Mouse (Mus musculus): ENCODE measurements around the gene Atp1a2. TPM values are rescaled to one million over a fixed set of nuclear protein-coding genes. Genes with fewer than 3 reads are reported as not detected.

Atp1a2 gene
- polyA plus RNA-seq, 1 experiment, result 3.5 TPM

GRCm38 (mm10) chr1:172283073-172283472, 14.8 kb downstream of the Atp1a2 start:
- Histone ChIP-seq H3K4me3 (ENCODE audit: low read depth, low read length) (no peak overlapping the region), H3K36me3 (ENCODE audit: control insufficient read depth, insufficient read depth, low read length) (no peaks in the 10 kb centered on the region), H3K27me3 (ENCODE audit: control insufficient read depth, insufficient read depth, low read length) (no peaks in the 10 kb centered on the region), H3K4me1 (ENCODE audit: control insufficient read depth, insufficient read depth, insufficient read length, low read length) (no peaks in the 10 kb centered on the region), H3K27ac (ENCODE audit: insufficient read depth, low read depth, low read length) (no peak overlapping the region)
- TF ChIP-seq POLR2A (IDR thresholded peaks at IDR 0.05; ENCODE audit: low read depth, low read length), result no peak
- no peak for TF ChIP-seq CTCF (IDR thresholded peaks at IDR 0.05; ENCODE audit: extremely low read depth, insufficient read length, insufficient replicate concordance, low read depth, low read length)
- 94% methylated on average over 6 of the region's 6 CpGs for WGBS

GRCm38 (mm10) chr1:172281522-172282254, 16.2 kb downstream of the Atp1a2 start:
- Histone ChIP-seq H3K4me3 (ENCODE audit: low read depth, low read length) (no peak overlapping the region), H3K27me3 (ENCODE audit: control insufficient read depth, insufficient read depth, low read length) (no peaks in the 10 kb centered on the region), H3K27ac (ENCODE audit: insufficient read depth, low read depth, low read length) (no peak overlapping the region), H3K4me1 (ENCODE audit: control insufficient read depth, insufficient read depth, insufficient read length, low read length) (no peaks in the 10 kb centered on the region), H3K36me3 (ENCODE audit: control insufficient read depth, insufficient read depth, low read length) (no peaks in the 10 kb centered on the region)
- 58% methylated on average over 10 of the region's 10 CpGs for WGBS
- TF ChIP-seq POLR2A (IDR thresholded peaks at IDR 0.05; ENCODE audit: low read depth, low read length) (no peak), CTCF (IDR thresholded peaks at IDR 0.05; ENCODE audit: extremely low read depth, insufficient read length, insufficient replicate concordance, low read depth, low read length) (no peak)

GRCm38 (mm10) chr1:172279768-172280509, 17.9 kb downstream of the Atp1a2 start:
- Histone ChIP-seq H3K4me3 (ENCODE audit: low read depth, low read length) (no peak overlapping the region), H3K27ac (ENCODE audit: insufficient read depth, low read depth, low read length) (no peak overlapping the region), H3K27me3 (ENCODE audit: control insufficient read depth, insufficient read depth, low read length) (no peaks in the 10 kb centered on the region), H3K4me1 (ENCODE audit: control insufficient read depth, insufficient read depth, insufficient read length, low read length) (no peaks in the 10 kb centered on the region), H3K36me3 (ENCODE audit: control insufficient read depth, insufficient read depth, low read length) (no peaks in the 10 kb centered on the region)
- WGBS, result 73% methylated on average over 16 of the region's 16 CpGs
- TF ChIP-seq POLR2A (IDR thresholded peaks at IDR 0.05; ENCODE audit: low read depth, low read length) (no peak), CTCF (IDR thresholded peaks at IDR 0.05; ENCODE audit: extremely low read depth, insufficient read length, insufficient replicate concordance, low read depth, low read length) (no peak)

- Histone ChIP-seq H3K4me3 (ENCODE audit: low read depth, low read length) (no peak overlapping the region), H3K27me3 (ENCODE audit: control insufficient read depth, insufficient read depth, low read length) (no peaks in the 10 kb centered on the region), H3K36me3 (ENCODE audit: control insufficient read depth, insufficient read depth, low read length) (no peaks in the 10 kb centered on the region), H3K27ac (ENCODE audit: insufficient read depth, low read depth, low read length) (no peak overlapping the region), H3K4me1 (ENCODE audit: control insufficient read depth, insufficient read depth, insufficient read length, low read length) (peaks cover 2% of the 10 kb centered on the region; the same call in 1 of the 2 replicates)
- no peak for TF ChIP-seq CTCF (IDR thresholded peaks at IDR 0.05; ENCODE audit: extremely low read depth, insufficient read length, insufficient replicate concordance, low read depth, low read length)
- 86% methylated on average over 13 of the region's 13 CpGs for WGBS
These were observed 19.5 kb downstream of the Atp1a2 start for GRCm38 (mm10) chr1:172278328-172278727.

DNA sequence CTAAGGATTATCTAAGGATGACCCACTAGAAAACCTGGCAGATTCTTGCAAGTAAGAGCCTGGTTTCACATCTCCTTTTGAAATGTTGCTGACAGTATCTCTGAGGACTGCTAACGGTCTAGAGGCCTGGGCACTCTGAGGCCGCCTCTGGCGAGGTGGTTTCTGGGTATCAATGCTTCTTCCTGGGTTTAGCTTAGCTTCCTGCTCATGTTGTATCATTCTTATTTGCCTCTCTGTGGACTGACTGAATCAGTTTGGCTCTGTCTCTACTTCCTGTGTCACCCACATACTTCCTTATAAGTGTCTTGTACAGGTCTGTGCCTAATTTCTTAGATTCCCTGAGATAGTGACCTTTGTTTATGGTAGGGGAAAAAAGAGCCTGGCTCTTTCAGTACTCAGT, 20.7 kb downstream of the Atp1a2 start:
- Histone ChIP-seq H3K4me1 (ENCODE audit: control insufficient read depth, insufficient read depth, insufficient read length, low read length) (peaks cover 2% of the 10 kb centered on the region; the same call in 1 of the 2 replicates), H3K27ac (ENCODE audit: insufficient read depth, low read depth, low read length) (no peak overlapping the region; the same call in 1 of the 2 replicates), H3K27me3 (ENCODE audit: control insufficient read depth, insufficient read depth, low read length) (no peaks in the 10 kb centered on the region), H3K4me3 (ENCODE audit: low read depth, low read length) (no peak overlapping the region), H3K36me3 (ENCODE audit: control insufficient read depth, insufficient read depth, low read length) (no peaks in the 10 kb centered on the region)
- WGBS, result 57% methylated on average over 3 of the region's 3 CpGs
- TF ChIP-seq CTCF (IDR thresholded peaks at IDR 0.05; ENCODE audit: extremely low read depth, insufficient read length, insufficient replicate concordance, low read depth, low read length) (no peak), POLR2A (IDR thresholded peaks at IDR 0.05; ENCODE audit: low read depth, low read length) (no peak)

DNA sequence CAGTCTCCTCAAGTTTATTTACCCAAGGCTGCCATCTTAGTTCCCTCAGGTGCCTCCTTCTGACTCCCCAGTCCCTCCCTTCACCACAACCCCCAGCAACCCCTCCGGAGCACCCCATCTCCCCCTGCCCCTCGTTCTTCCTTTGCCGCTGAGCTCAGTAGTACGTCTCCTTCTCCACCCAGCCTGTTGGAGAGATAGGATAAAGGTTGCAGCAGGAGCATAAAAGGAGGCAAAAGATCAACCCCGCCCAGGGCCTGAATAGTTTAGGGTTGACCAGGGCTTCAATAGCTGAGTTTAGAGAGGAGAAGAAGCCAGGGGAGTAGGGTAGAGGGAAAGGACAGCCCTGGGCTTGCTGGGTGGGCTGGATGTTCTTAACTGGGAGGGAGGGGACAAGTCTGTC, 23.3 kb downstream of the Atp1a2 start:
- Histone ChIP-seq H3K4me1 (ENCODE audit: control insufficient read depth, insufficient read depth, insufficient read length, low read length) (peaks cover 2% of the 10 kb centered on the region; the same call in 1 of the 2 replicates), H3K27me3 (ENCODE audit: control insufficient read depth, insufficient read depth, low read length) (no peaks in the 10 kb centered on the region), H3K4me3 (ENCODE audit: low read depth, low read length) (no peak overlapping the region), H3K36me3 (ENCODE audit: control insufficient read depth, insufficient read depth, low read length) (no peaks in the 10 kb centered on the region), H3K27ac (ENCODE audit: insufficient read depth, low read depth, low read length) (no peak overlapping the region)
- no peak for TF ChIP-seq CTCF (IDR thresholded peaks at IDR 0.05; ENCODE audit: extremely low read depth, insufficient read length, insufficient replicate concordance, low read depth, low read length)
- no peak for TF ChIP-seq POLR2A (IDR thresholded peaks at IDR 0.05; ENCODE audit: low read depth, low read length)
- WGBS, result 41% methylated on average over 5 of the region's 5 CpGs

- Histone ChIP-seq H3K27me3 (ENCODE audit: control insufficient read depth, insufficient read depth, low read length) (no peaks in the 10 kb centered on the region), H3K4me1 (ENCODE audit: control insufficient read depth, insufficient read depth, insufficient read length, low read length) (peaks cover 2% of the 10 kb centered on the region; the same call in 1 of the 2 replicates), H3K4me3 (ENCODE audit: low read depth, low read length) (no peak overlapping the region), H3K27ac (ENCODE audit: insufficient read depth, low read depth, low read length) (no peak overlapping the region), H3K36me3 (ENCODE audit: control insufficient read depth, insufficient read depth, low read length) (no peaks in the 10 kb centered on the region)
- TF ChIP-seq CTCF (IDR thresholded peaks at IDR 0.05; ENCODE audit: extremely low read depth, insufficient read length, insufficient replicate concordance, low read depth, low read length), result no peak
- no peak for TF ChIP-seq POLR2A (IDR thresholded peaks at IDR 0.05; ENCODE audit: low read depth, low read length)
- 45% methylated on average over 5 of the region's 5 CpGs for whole genome bisulfite sequencing
These were observed 23.7 kb downstream of the Atp1a2 start for GRCm38 (mm10) chr1:172274116-172274515.
